Mouse (Mus musculus): ENCODE measurements around the gene Xlr3b. TPM values are rescaled to one million over a fixed set of nuclear protein-coding genes. Genes with fewer than 3 reads are reported as not detected.

The Xlr3b gene
- polyA plus RNA-seq, 1 experiment from 2014 or later = 11.3 TPM

Other genes with a start within 250 kb of the Xlr3b start
- 15.0 and 15.9 TPM in 2 replicates for gene Zfp185, start 204.9 kb upstream of the Xlr3b start, polyA plus RNA-seq (2015; fragmentation: Nextera tagmentation; extraction: Ambion mirVana)
- 0.17 TPM in 1 of 2 replicates, not detected in the other for gene Pnma5, start 155.1 kb upstream of the Xlr3b start, polyA plus RNA-seq (2015; fragmentation: Nextera tagmentation; extraction: Ambion mirVana)
- 0.07 and 0.19 TPM in 2 replicates for gene Pnma3, start 127.4 kb upstream of the Xlr3b start, polyA plus RNA-seq (2015; fragmentation: Nextera tagmentation; extraction: Ambion mirVana)
- 0.60 and 0.62 TPM in 2 replicates for gene Xlr4a, start 109.7 kb upstream of the Xlr3b start, polyA plus RNA-seq (2015; fragmentation: Nextera tagmentation; extraction: Ambion mirVana)
- gene Xlr3a, start 95.1 kb upstream of the Xlr3b start, polyA plus RNA-seq (2015; fragmentation: Nextera tagmentation; extraction: Ambion mirVana) = 1.5 and 2.7 TPM in 2 replicates
- 0.08 and 0.14 TPM in 2 replicates for gene Gm14685, start 75.2 kb upstream of the Xlr3b start, polyA plus RNA-seq (2015; fragmentation: Nextera tagmentation; extraction: Ambion mirVana)
- not detected in 2 replicates for gene Xlr5b, start 43.4 kb upstream of the Xlr3b start, polyA plus RNA-seq (2015; fragmentation: Nextera tagmentation; extraction: Ambion mirVana)
- gene DXBay18, start 42.8 kb upstream of the Xlr3b start, polyA plus RNA-seq (2015; fragmentation: Nextera tagmentation; extraction: Ambion mirVana) = not detected in 2 replicates
- gene Spin2d, start 15.2 kb upstream of the Xlr3b start, polyA plus RNA-seq (2015; fragmentation: Nextera tagmentation; extraction: Ambion mirVana) = not detected in 2 replicates
- 0.52 and 0.70 TPM in 2 replicates for gene Xlr4b, start 22.1 kb downstream of the Xlr3b start, polyA plus RNA-seq (2015; fragmentation: Nextera tagmentation; extraction: Ambion mirVana)
- 8.8 and 9.3 TPM in 2 replicates for gene F8a, start 36.1 kb downstream of the Xlr3b start, polyA plus RNA-seq (2015; fragmentation: Nextera tagmentation; extraction: Ambion mirVana)
- 0.85 TPM in 1 of 2 replicates, not detected in the other for gene Xlr4c, start 50.9 kb downstream of the Xlr3b start, polyA plus RNA-seq (2015; fragmentation: Nextera tagmentation; extraction: Ambion mirVana)
- gene Xlr3c, start 73.2 kb downstream of the Xlr3b start, polyA plus RNA-seq (2015; fragmentation: Nextera tagmentation; extraction: Ambion mirVana) = 0.15 TPM in 1 of 2 replicates, not detected in the other
- not detected in 2 replicates for gene Xlr5a, start 100.8 kb downstream of the Xlr3b start, polyA plus RNA-seq (2015; fragmentation: Nextera tagmentation; extraction: Ambion mirVana)
- gene Xlr5c, start 100.8 kb downstream of the Xlr3b start, polyA plus RNA-seq (2015; fragmentation: Nextera tagmentation; extraction: Ambion mirVana) = not detected in 2 replicates
- gene Gm45015, start 144.6 kb downstream of the Xlr3b start, polyA plus RNA-seq (2015; fragmentation: Nextera tagmentation; extraction: Ambion mirVana) = not detected in 2 replicates
- 14.7 and 18.0 TPM in 2 replicates for gene Zfp275, start 150.4 kb downstream of the Xlr3b start, polyA plus RNA-seq (2015; fragmentation: Nextera tagmentation; extraction: Ambion mirVana)
- gene Gm18336, start 206.5 kb downstream of the Xlr3b start, polyA plus RNA-seq (2015; fragmentation: Nextera tagmentation; extraction: Ambion mirVana) = not detected in 2 replicates
- gene Zfp92, start 218.9 kb downstream of the Xlr3b start, polyA plus RNA-seq (2015; fragmentation: Nextera tagmentation; extraction: Ambion mirVana) = 0.21 and 0.30 TPM in 2 replicates
- 0.55 TPM in 1 of 2 replicates, not detected in the other for gene Trex2, start 243.1 kb downstream of the Xlr3b start, polyA plus RNA-seq (2015; fragmentation: Nextera tagmentation; extraction: Ambion mirVana)

Data from embryonic facial prominence, embryonic 13.5 days (tissue).